Mouse (Mus musculus) right cerebral cortex, postnatal 25 days (tissue): ENCODE data around the gene Alyref.
A peak's percentile ranks its signal among the peaks of the same experiment; 100 is the strongest.
"Not testable (repeated sequence)": the region's sequence is repeated elsewhere in the genome, so short reads cannot be mapped to it uniquely, and the experiment has no call there.

Experiments
- DNase-seq: peaks from one replicate; pipeline ENCODE4 v3.0.0; 2022

Alyref gene

DNA sequence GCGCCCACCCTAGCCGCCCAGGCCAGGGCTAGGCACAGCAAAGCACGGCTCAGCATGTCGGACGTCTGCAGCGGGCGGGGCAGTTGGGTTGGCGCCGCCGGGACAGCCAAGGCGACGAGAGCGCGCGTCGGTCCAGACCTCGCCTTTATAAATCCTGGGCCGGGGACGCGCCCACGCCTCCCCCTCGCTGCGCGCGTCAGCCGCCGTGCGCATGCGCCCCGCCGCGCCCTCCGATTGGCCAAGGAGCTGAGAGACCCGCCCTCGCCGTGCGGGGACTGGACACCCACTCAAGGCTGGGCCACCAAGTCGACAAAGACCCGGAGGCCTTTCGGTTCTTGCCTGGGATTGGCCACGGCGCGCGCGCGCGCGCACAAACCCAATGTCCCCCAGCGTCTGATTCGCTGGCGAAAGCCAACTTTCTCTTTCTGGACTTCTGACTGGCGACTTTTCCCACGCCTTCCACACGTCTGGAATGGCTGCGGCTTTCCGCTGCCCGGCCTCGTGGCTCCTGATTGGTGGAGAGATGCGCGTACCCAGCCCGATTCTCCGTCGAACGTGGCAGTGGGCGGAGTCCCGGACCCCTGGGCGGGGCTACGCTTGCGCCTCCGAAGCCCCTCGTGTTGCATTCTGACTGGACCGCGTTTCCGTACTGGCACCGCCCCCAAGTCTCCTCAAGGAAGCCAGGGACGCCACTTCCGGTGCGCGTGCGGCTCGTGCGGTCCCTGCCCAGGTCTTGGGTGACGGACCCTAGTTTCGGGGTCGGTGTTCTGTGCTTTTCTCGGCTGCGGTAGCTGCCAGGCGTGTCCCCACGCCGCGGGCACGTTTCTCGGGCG, 25.2 kb downstream of the Alyref start, which contains the start of gene P4hb:
Gene P4hb, minus strand, starts transcription at position 502 of the 833 bp plus-strand sequence.
- peak; percentile 100 for DNase-seq

DNA sequence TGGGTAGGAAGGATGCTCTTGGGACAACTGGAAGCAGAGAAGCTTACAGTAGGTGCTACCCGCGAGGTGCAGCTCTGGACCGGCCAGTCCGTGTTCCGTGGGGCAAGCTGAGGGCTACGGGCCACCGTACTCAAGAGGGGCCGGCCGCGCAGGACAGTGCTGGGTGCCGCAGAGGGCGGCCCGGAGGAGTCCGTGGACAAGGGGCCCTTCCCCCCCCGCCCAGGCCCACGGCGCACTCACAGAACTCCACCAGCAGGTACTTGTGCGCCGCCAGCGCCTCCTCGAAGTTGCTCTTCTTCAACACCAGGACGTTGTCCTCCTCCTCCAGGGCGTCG, 25.8 kb downstream of the Alyref start:
- no peak for DNase-seq

GRCm38 (mm10) chr11:120571754-120572416, 26.3 kb downstream of the Alyref start:
- DNase-seq, result no peak

GRCm38 (mm10) chr11:120571122-120571521, 27.0 kb downstream of the Alyref start:
- DNase-seq, result no peak

- no peak for DNase-seq
These were observed 29.8 kb downstream of the Alyref start for GRCm38 (mm10) chr11:120568324-120568723.

DNA sequence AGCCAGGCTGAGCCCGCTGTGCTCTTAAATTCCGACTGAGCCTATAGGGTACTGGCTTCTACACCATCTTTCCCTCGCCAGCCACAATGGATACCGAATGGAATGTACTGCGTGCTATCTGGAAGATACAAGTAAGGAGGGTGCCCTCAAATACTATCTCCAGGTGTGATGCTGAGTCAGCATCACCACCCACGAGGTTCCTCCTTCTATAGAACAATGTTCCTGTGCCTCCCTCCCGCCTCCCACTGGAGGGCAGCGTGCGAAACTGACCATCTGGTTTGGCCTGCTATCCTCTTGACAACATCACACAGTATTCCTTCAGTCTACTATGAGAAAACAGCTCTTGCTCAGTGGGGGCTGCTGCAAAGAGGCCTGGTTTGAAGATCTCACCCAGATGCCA, 33.1 kb downstream of the Alyref start:
- DNase-seq, result no peak

DNA sequence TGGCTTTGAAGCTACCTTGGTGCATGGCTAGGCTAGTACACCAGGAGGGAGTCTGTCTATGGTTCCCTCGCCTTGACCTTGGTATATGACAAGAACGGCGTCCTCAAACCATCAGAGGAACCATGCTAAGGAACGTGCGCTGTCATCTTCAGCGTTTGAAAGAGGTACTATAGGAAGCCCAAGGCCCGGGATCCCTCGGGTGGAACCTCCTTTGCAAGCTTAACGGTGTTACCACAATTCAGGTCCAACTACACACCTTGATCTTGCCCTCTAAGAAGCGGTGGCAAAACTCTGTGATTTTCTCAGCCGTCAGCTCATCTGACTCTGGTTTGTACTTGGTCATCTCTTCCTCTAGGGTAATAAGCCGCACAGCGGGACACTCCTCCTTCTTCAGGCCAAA, 35.2 kb downstream of the Alyref start:
- no peak for DNase-seq

- no peak for DNase-seq
These were observed 37.0 kb downstream of the Alyref start for GRCm38 (mm10) chr11:120560952-120561728.

GRCm38 (mm10) chr11:120558843-120559242, 39.3 kb downstream of the Alyref start:
- not testable (repeated sequence) for DNase-seq

- no peak for DNase-seq
These were observed 42.9 kb downstream of the Alyref start for GRCm38 (mm10) chr11:120555260-120555659.

GRCm38 (mm10) chr11:120554834-120555233, 43.3 kb downstream of the Alyref start:
- no peak for DNase-seq

DNA sequence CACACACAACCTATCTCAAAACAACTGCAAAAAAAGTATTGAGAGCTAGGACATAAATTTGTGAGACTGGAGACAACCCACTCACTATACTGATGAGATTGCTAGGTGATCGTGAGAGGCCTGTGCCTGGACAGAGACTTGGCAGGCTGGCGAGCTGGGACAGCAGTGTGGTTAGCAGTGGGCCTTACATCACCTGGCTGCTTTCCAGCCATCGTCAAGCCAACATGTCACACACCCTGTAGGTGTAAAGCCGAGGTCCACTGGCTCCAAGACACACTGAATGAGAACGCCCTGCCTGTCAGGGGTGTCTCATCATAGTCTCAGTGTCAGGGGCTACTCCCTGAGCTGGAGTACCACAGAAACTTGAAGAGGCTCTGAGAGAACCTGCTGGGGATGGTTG, 45.4 kb downstream of the Alyref start:
- no peak for DNase-seq

- no peak for DNase-seq
These were observed 47.2 kb downstream of the Alyref start, which contains the start of gene Ppp1r27 for GRCm38 (mm10) chr11:120550810-120551440. Gene Ppp1r27 (minus strand): TSS chr11:120551132.

DNA sequence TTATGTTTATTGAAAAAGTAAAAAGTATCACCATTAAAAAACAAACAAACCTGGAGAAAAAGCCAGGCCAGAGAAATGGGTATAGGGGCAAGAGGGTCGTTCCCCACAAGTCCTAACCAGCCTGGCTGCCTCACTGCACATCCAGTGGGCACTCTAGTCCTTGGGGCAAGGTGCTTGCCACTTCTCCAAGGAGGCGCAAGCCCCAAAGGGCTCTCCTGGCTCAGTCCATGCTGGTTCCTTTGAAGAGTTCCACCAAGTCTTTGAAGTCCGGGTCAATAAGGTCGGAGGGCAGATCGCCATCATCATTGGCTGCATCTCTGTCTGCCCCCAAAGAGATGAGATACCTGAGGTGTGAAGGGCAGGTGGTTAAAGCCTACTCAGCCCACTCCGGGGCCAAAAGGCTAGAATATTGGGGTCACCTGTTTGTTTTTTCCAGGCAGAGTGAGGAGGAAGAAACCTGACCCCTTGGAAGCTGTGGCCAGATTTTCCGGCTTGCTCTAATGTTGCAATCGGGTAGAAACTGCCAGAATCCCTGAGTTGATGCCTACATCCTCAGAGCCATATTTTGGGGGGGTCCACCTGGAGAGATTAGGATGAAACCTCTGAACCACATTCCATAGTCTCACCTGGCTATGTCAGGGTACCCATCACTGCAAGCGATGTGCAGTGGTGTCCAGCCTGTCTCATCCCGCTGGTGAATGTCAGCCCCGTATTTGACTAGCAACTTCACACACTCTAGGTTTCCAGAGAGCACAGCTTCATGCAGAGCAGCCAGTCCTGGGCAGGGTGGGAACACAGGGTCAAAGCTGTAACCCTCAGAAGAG, 48.0 kb downstream of the Alyref start:
- DNase-seq, result no peak

DNA sequence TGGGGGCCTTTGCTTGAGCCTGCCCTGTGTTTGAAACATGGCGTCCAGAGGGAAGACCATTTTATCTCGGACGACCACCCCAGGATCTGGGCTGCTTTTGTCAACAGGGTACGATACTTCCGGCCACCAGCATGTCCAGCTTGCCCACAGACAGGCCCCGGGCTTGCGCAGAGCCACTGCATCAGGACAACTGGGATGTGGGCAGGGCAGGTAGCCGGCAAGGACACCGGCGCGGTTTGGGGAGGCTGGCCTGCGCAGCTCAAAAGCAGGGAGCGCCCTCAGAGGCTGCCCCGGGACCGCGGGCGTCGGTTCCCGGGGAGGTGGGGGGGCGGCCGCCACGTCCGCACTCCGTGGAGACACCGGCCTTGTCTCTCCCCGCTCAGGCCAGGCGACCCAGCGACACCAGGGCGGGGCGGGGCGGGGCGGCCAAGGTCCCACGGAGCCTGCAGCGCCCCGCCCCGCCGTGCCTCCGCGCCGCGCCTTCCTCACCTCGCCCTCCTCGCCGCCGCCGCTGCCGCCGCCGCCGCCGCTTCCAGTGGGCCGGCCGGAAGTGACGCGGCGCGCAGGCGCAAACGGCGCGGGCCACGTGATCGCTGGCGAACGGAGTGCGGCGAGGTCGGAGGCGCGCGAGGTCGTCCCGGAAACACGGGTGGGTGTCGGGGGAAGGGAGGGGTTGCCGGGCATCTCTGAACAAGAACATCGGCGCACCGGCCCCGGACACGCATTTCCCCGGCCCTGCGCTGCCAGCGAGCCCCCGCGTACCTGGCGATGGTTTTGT, 48.8 kb downstream of the Alyref start, which contains the start of gene Mcrip1:
Gene Mcrip1, minus strand, starts transcription at position 560 of the 778 bp plus-strand sequence.
- DNase-seq, result peak; percentile 94

GRCm38 (mm10) chr11:120548786-120549167, 49.4 kb downstream of the Alyref start:
- DNase-seq, result no peak

- DNase-seq, result no peak
These were observed 50.0 kb downstream of the Alyref start for GRCm38 (mm10) chr11:120548214-120548613.

DNA sequence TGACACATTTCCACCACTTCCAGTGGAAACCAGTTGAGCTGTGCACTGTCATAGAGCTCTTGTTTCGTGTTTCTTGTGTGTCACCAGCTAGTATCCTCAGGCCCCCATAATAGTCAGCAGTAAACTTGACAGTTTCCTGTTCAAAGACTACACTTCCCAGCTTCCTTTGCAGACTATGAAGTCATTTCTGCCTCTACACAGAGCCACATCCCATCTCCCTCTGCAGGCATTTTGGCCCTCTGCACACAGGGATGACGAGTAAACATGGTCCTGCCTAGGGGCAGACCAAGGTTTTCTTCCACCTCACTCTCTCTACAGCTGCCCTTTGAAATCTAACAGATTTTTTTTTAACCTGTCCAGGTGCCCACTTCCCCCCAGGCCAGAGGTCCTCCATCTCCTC, 50.7 kb downstream of the Alyref start:
- DNase-seq, result no peak

- no peak for DNase-seq
These were observed 52.2 kb downstream of the Alyref start for GRCm38 (mm10) chr11:120545964-120546363.

DNA sequence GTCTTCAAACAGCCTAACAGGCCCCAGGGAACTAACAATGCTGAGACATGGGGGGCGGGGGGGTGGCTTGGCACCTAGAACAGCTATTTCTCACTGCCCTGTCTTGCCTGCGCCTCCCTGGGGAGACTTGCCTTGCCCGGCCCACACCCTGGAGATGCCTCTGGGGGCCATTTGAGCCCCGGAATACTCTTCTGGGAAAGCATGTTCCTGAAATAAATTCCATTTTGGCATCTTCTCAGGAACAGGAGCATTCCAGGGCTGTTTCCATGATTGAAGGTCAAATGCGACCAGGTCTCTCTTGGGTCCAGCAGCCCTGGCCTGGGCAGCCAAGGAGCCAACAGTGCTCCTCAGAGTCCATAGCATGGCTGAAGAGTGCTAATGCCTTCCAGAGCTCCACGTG, 55.8 kb downstream of the Alyref start:
- no peak for DNase-seq
